Mouse (Mus musculus) C2C12 (cell line): Measurements from ENCODE around the gene Irs3. TPM values are rescaled to one million over a fixed set of nuclear protein-coding genes. Genes with fewer than 3 reads are reported as not detected.

Experiments
- H3K27me3 ChIP-seq: one replicate; pipeline ENCODE4 v1.6.1; 2011; ENCODE audit not compliant: control insufficient read depth, insufficient read depth, insufficient read length
- H3K36me3 ChIP-seq: one replicate; pipeline ENCODE4 v1.6.1; 2011; ENCODE audit not compliant: control insufficient read depth, insufficient read depth
- H3K4me3 ChIP-seq: one replicate; pipeline ENCODE4 v1.5.1; 2011; ENCODE audit warnings: mild to moderate bottlenecking, control low read depth; ENCODE audit not compliant: poor library complexity, insufficient read depth, severe bottlenecking
- H3K79me2 ChIP-seq: one replicate; pipeline ENCODE4 v1.6.1; 2011; ENCODE audit not compliant: control insufficient read depth, insufficient read depth
- H3K79me3 ChIP-seq: one replicate; pipeline ENCODE4 v1.6.1; 2011; ENCODE audit warnings: low read depth, control low read depth
- H3ac ChIP-seq: one replicate; pipeline ENCODE3; 2011; ENCODE audit warnings: low read depth; ENCODE audit not compliant: control insufficient read depth, insufficient read length
- CEBPB ChIP-seq: IDR thresholded peaks from one replicate; pipeline ENCODE4 v1.6.1; 2011; ENCODE audit warnings: low read depth, mild to moderate bottlenecking, control low read depth, moderate library complexity
- CTCF ChIP-seq: IDR thresholded peaks from one replicate; pipeline ENCODE4 v1.5.1; 2011; ENCODE audit not compliant: control insufficient read depth, insufficient read depth, insufficient read length
- FOSL1 ChIP-seq: IDR thresholded peaks from one replicate; pipeline ENCODE4 v1.8.0; 2011; ENCODE audit warnings: mild to moderate bottlenecking, low read length; ENCODE audit not compliant: poor library complexity, insufficient read depth, severe bottlenecking
- MAX ChIP-seq: IDR thresholded peaks from one replicate; pipeline ENCODE4 v1.6.1; 2011; ENCODE audit warnings: mild to moderate bottlenecking, control low read depth
- MYOD1 ChIP-seq: IDR thresholded peaks from one replicate; pipeline ENCODE4 v1.6.1; 2011; ENCODE audit warnings: low read depth; ENCODE audit not compliant: control insufficient read depth, insufficient read length
- MYOG ChIP-seq: IDR thresholded peaks from one replicate; pipeline ENCODE4 v1.6.1; 2011; ENCODE audit not compliant: control insufficient read depth, insufficient read length; ENCODE audit errors: extremely low read depth
- USF1 ChIP-seq: IDR thresholded peaks from one replicate; pipeline ENCODE4 v1.6.1; 2011; ENCODE audit warnings: low read depth, mild to moderate bottlenecking, control low read depth, moderate library complexity
- polyA plus RNA-seq: library from polyadenylated mRNA; unstranded; fragments of >200 nt; fragmentation: generic; extraction: Trizol; gene quantifications from one replicate; pipeline ENCODE4 v1.2.1, GENCODE M21; 2012; ENCODE audit warnings: missing spikeins

The Irs3 gene
- polyA plus RNA-seq, 1 experiment = 0.05 TPM

GRCm38 (mm10) chr5:137596601-137597261, 48.8 kb downstream of the Irs3 start:
- H3K4me3 ChIP-seq = no peak overlapping the region

GRCm38 (mm10) chr5:137595921-137596320, 49.6 kb downstream of the Irs3 start:
- Histone ChIP-seq H3K27me3 (no peaks in the 10 kb centered on the region), H3K4me3 (no peak overlapping the region), H3K36me3 (no peaks in the 10 kb centered on the region), H3ac (no peak overlapping the region), H3K79me2 (peaks cover 4% of the 10 kb centered on the region), H3K79me3 (no peaks in the 10 kb centered on the region)
- TF ChIP-seq CEBPB (no peak), MYOG (no peak), CTCF (no peak), USF1 (no peak), MYOD1 (no peak)

More at GRCm38 (mm10) chr5:137596601-137597261, 48.8 kb downstream of the Irs3 start:
- no peak overlapping the region for H3ac ChIP-seq
- H3K36me3 ChIP-seq = no peaks in the 10 kb centered on the region
- H3K79me2 ChIP-seq = peaks cover 4% of the 10 kb centered on the region
- H3K27me3 ChIP-seq = no peaks in the 10 kb centered on the region
- no peaks in the 10 kb centered on the region for H3K79me3 ChIP-seq
- TF ChIP-seq USF1 (no peak), MYOD1 (no peak), CTCF (no peak), FOSL1 (no peak), CEBPB (no peak), MYOG (no peak), MAX (no peak)

Other genes starting within 250 kb of the Irs3 start
- 0.01 TPM for gene Zan, start 168.7 kb downstream of the Irs3 start, polyA plus RNA-seq
- 63.5 TPM for gene Pop7, start 143.2 kb downstream of the Irs3 start, polyA plus RNA-seq
- 6.9 TPM for gene Gigyf1, start 127.2 kb downstream of the Irs3 start, polyA plus RNA-seq
- not detected for gene Epo, start 112.5 kb downstream of the Irs3 start, polyA plus RNA-seq
- 672 TPM for gene Gnb2, start 112.2 kb downstream of the Irs3 start, polyA plus RNA-seq
- not detected for gene Actl6b, start 92.2 kb downstream of the Irs3 start, polyA plus RNA-seq
- gene Tfr2, start 75.9 kb downstream of the Irs3 start, polyA plus RNA-seq = 0.14 TPM
- gene Mospd3, start 44.7 kb downstream of the Irs3 start, polyA plus RNA-seq = 28.6 TPM
- 651 TPM for gene Pcolce, start 31.9 kb downstream of the Irs3 start, polyA plus RNA-seq
- 0.29 TPM for gene Fbxo24, start 16.7 kb downstream of the Irs3 start, polyA plus RNA-seq
- gene Lrch4, start 16.6 kb downstream of the Irs3 start, polyA plus RNA-seq = 27.5 TPM
- gene Gm20605, start 16.5 kb downstream of the Irs3 start, polyA plus RNA-seq = 5.0 TPM
- 4.4 TPM for gene Sap25, start 4.4 kb downstream of the Irs3 start, polyA plus RNA-seq
- 15.6 TPM for gene Agfg2, start 39.0 kb upstream of the Irs3 start, polyA plus RNA-seq
- 3.6 TPM for gene Nyap1, start 95.9 kb upstream of the Irs3 start, polyA plus RNA-seq
- gene Tsc22d4, start 100.0 kb upstream of the Irs3 start, polyA plus RNA-seq = 32.4 TPM
- 42.7 TPM for gene Ppp1r35, start 133.1 kb upstream of the Irs3 start, polyA plus RNA-seq
- gene Mepce, start 141.9 kb upstream of the Irs3 start, polyA plus RNA-seq = 44.6 TPM
- gene Zcwpw1, start 142.1 kb upstream of the Irs3 start, polyA plus RNA-seq = 0.73 TPM
- gene Pilra, start 190.6 kb upstream of the Irs3 start, polyA plus RNA-seq = 0.06 TPM
- not detected for gene Pilrb1, start 212.4 kb upstream of the Irs3 start, polyA plus RNA-seq
- not detected for gene Pilrb2, start 226.1 kb upstream of the Irs3 start, polyA plus RNA-seq